Mouse (Mus musculus) lung, postnatal 0 days (tissue): ENCODE measurements around the gene Sdsl.

Source experiments
- CTCF ChIP-seq: IDR thresholded peaks from 2 replicates; pipeline ENCODE4 v1.5.1; 2016; ENCODE audit warnings: antibody characterized with exemption, mild to moderate bottlenecking
- EP300 ChIP-seq: IDR thresholded peaks from 2 replicates; pipeline ENCODE4 v1.6.1; 2016; ENCODE audit warnings: antibody characterized with exemption, mild to moderate bottlenecking, control low read depth

- TF ChIP-seq EP300 (no peak), CTCF (no peak)
These were observed 34.6 kb downstream of the Sdsl start for GRCm38 (mm10) chr5:120437986-120438385.
